14 mouse cellular contexts compared by ENCODE assay signal in the genomic region with DNA sequence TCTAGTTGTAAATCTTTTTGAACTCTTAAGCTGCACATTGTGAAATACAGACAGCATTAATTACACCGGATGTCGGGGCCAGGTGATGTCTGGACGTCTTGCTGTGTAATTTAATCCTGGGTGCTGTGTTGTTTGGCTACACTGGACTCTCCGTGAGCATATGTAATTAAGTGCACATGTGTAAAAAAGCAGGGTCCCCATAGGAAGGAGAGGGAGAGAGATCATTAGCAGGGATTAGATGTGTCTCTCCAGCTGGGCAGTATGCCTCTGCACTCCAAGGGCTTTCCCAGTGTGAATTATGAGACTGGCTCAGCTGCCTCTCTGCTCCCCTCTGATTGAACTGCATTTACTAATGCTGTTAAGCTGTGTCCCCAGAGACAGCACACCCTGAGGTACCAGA.
DNase-seq lines count a peak whose midpoint lies in the region; ATAC-seq and TF ChIP-seq lines count a peak whose summit lies in the region.
"Had no signal": no experiment of that assay in that cellular context is flagged by ENCODE, and none has a peak within 500 bp of the region (broad histone marks: within the 10 kb centered on the region; RNA-seq: fewer than 3 reads in every experiment).

No protein-coding gene starts in this region.

- no peak overlapping the region; the same call in 1 of the 2 replicates for H3K27ac ChIP-seq in midbrain, embryonic 11.5 days (ENCODE audit: low read depth, low read length)
- H3K27ac ChIP-seq in midbrain, embryonic 10.5 days (replicated peaks), result no peak overlapping the region
- peak overlapping the region; percentile 73 for H3K27ac ChIP-seq in hindbrain, embryonic 13.5 days
- peak overlapping the region; percentile 42; the same call in 1 of the 2 replicates for H3K27ac ChIP-seq in midbrain, embryonic 15.5 days
- no peak overlapping the region for H3K27ac ChIP-seq in intestine, embryonic 16.5 days (ENCODE audit: low read length)
- H3K27ac ChIP-seq in heart, adult 2 months, result no peak overlapping the region
- H3K27ac ChIP-seq: liver, embryonic 12.5 days; macrophage had no signal

- no peaks in the 10 kb centered on the region for H3K36me3 ChIP-seq in midbrain, embryonic 11.5 days (ENCODE audit: control insufficient read depth, insufficient read depth, low read length)
- H3K36me3 ChIP-seq in midbrain, embryonic 10.5 days, result no peaks in the 10 kb centered on the region
- H3K36me3 ChIP-seq in hindbrain, embryonic 13.5 days, result no peaks in the 10 kb centered on the region
- H3K36me3 ChIP-seq in midbrain, embryonic 15.5 days (replicated peaks), result no peaks in the 10 kb centered on the region
- H3K36me3 ChIP-seq in intestine, embryonic 16.5 days (ENCODE audit: control insufficient read depth, insufficient read depth, low read length), result no peaks in the 10 kb centered on the region
- H3K36me3 ChIP-seq in heart, adult 2 months (ENCODE audit: control insufficient read depth, insufficient read depth, low read length), result no peaks in the 10 kb centered on the region
- H3K36me3 ChIP-seq: heart, embryonic 12.5 days; liver, embryonic 12.5 days had no signal

- peaks cover 4% of the 10 kb centered on the region; the same call in 1 of the 2 replicates for H3K4me1 ChIP-seq in midbrain, embryonic 11.5 days (ENCODE audit: control insufficient read depth, insufficient read depth, low read length)
- peaks cover 39% of the 10 kb centered on the region for H3K4me1 ChIP-seq in midbrain, embryonic 10.5 days
- peaks cover 56% of the 10 kb centered on the region for H3K4me1 ChIP-seq in hindbrain, embryonic 13.5 days (replicated peaks)
- peaks cover 42% of the 10 kb centered on the region for H3K4me1 ChIP-seq in midbrain, embryonic 15.5 days
- H3K4me1 ChIP-seq in lung, adult 2 months (ENCODE audit: control insufficient read depth, insufficient read depth, low read length), result no peaks in the 10 kb centered on the region
- H3K4me1 ChIP-seq in intestine, embryonic 16.5 days (ENCODE audit: control insufficient read depth, insufficient read depth, low read length), result peaks cover 8% of the 10 kb centered on the region
- H3K4me1 ChIP-seq in heart, adult 2 months (ENCODE audit: control insufficient read depth, insufficient read depth, low read length), result no peaks in the 10 kb centered on the region
- H3K4me1 ChIP-seq: liver, embryonic 12.5 days had no signal

- no peak for TF ChIP-seq EP300 in heart, adult 2 months (IDR thresholded peaks at IDR 0.05; ENCODE audit: insufficient read depth, low read depth, low read length)

- H3K9me3 ChIP-seq in midbrain, embryonic 11.5 days (ENCODE audit: control insufficient read depth, low read length), result no peaks in the 10 kb centered on the region
- H3K9me3 ChIP-seq in midbrain, embryonic 10.5 days (replicated peaks), result no peaks in the 10 kb centered on the region
- H3K9me3 ChIP-seq in hindbrain, embryonic 13.5 days, result no peaks in the 10 kb centered on the region
- no peaks in the 10 kb centered on the region for H3K9me3 ChIP-seq in midbrain, embryonic 15.5 days
- no peaks in the 10 kb centered on the region for H3K9me3 ChIP-seq in intestine, embryonic 16.5 days (ENCODE audit: control insufficient read depth, low read length)
- H3K9me3 ChIP-seq: heart, embryonic 12.5 days; liver, embryonic 12.5 days had no signal

- no peak overlapping the region for H3K9ac ChIP-seq in midbrain, embryonic 11.5 days (ENCODE audit: low read length)
- H3K9ac ChIP-seq in hindbrain, embryonic 13.5 days, result peak overlapping the region; percentile 36; the same call in 1 of the 2 replicates
- no peak overlapping the region for H3K9ac ChIP-seq in midbrain, embryonic 15.5 days
- H3K9ac ChIP-seq in intestine, embryonic 16.5 days (ENCODE audit: low read depth, low read length), result no peak overlapping the region
- no peak overlapping the region for H3K9ac ChIP-seq in heart, adult 2 months (ENCODE audit: low read depth, low read length)
- H3K9ac ChIP-seq: heart, embryonic 12.5 days; liver, embryonic 12.5 days had no signal

- no peak overlapping the region for H3K4me3 ChIP-seq in midbrain, embryonic 11.5 days (ENCODE audit: low read depth, low read length)
- no peak overlapping the region for H3K4me3 ChIP-seq in midbrain, embryonic 10.5 days
- no peak overlapping the region for H3K4me3 ChIP-seq in hindbrain, embryonic 13.5 days
- no peak overlapping the region for H3K4me3 ChIP-seq in midbrain, embryonic 15.5 days
- H3K4me3 ChIP-seq in lung, adult 2 months (replicated peaks; ENCODE audit: extremely low read depth, low read depth, low read length), result no peak overlapping the region
- H3K4me3 ChIP-seq in intestine, embryonic 16.5 days (ENCODE audit: low read length), result no peak overlapping the region
- no peak overlapping the region for H3K4me3 ChIP-seq in heart, adult 2 months
- H3K4me3 ChIP-seq: heart, embryonic 12.5 days; liver, embryonic 12.5 days had no signal

- no peak overlapping the region for H3K4me2 ChIP-seq in midbrain, embryonic 11.5 days
- no peak overlapping the region for H3K4me2 ChIP-seq in hindbrain, embryonic 13.5 days
- no peak overlapping the region for H3K4me2 ChIP-seq in midbrain, embryonic 15.5 days
- no peak overlapping the region for H3K4me2 ChIP-seq in intestine, embryonic 16.5 days (ENCODE audit: low read depth, low read length)
- H3K4me2 ChIP-seq: heart, embryonic 12.5 days; liver, embryonic 12.5 days had no signal

- ATAC-seq in midbrain, embryonic 11.5 days (ENCODE audit: low FRiP score), result peak; percentile 89
- peak; percentile 67 for ATAC-seq in hindbrain, embryonic 13.5 days (ENCODE audit: low FRiP score)
- peak; percentile 74 for ATAC-seq in midbrain, embryonic 15.5 days (replicated peaks)
- ATAC-seq in intestine, embryonic 16.5 days, result no peak
- ATAC-seq: intestine, postnatal 0 days; liver, embryonic 12.5 days had no signal

- WGBS in midbrain, embryonic 11.5 days, result 47% methylated on average over 4 of the region's 4 CpGs
- WGBS in midbrain, embryonic 10.5 days, result 54% methylated on average over 4 of the region's 4 CpGs
- 6% methylated on average over 4 of the region's 4 CpGs for WGBS in hindbrain, embryonic 13.5 days
- 11% methylated on average over 4 of the region's 4 CpGs for WGBS in midbrain, embryonic 15.5 days
- 54% methylated on average over 4 of the region's 4 CpGs for WGBS in lung, adult 2 months
- 36% methylated on average over 4 of the region's 4 CpGs for WGBS in intestine, embryonic 16.5 days
- WGBS in heart, adult 2 months, result 79% methylated on average over 4 of the region's 4 CpGs

- TF ChIP-seq CTCF in lung, adult 2 months (IDR thresholded peaks at IDR 0.05; ENCODE audit: insufficient read depth, low read length), result no peak
- no peak for TF ChIP-seq CTCF in heart, adult 2 months (IDR thresholded peaks at IDR 0.05)

- DNase-seq in midbrain, embryonic 11.5 days (ENCODE audit: low spot score, missing footprints), result no peak
- DNase-seq in midbrain, embryonic 10.5 days (ENCODE audit: low spot score), result no peak
- DNase-seq in spleen, postnatal 36 days (ENCODE audit: low spot score in 2 of 2), result no peak
- DNase-seq in lung, adult 2 months, result no peak
- DNase-seq in heart, adult 2 months, result no peak
- DNase-seq: cerebellum, postnatal 36 days; thymus, postnatal 25 days had no signal

- no peak for TF ChIP-seq POLR2A in lung, adult 2 months (IDR thresholded peaks at IDR 0.05; ENCODE audit: borderline replicate concordance, extremely low read depth, low read depth, low read length)
- TF ChIP-seq POLR2A in heart, adult 2 months (IDR thresholded peaks at IDR 0.05; ENCODE audit: insufficient read depth, low read depth, low read length), result no peak

- intact Hi-C loops in heart, adult 2 months (cut with DNase I), result no loop called here

- no peaks in the 10 kb centered on the region for H3K79me2 ChIP-seq in heart, adult 2 months (replicated peaks; ENCODE audit: control insufficient read depth, insufficient read depth, low read length)

- H3K27me3 ChIP-seq in midbrain, embryonic 11.5 days (ENCODE audit: control insufficient read depth, insufficient read depth, low read length), result no peaks in the 10 kb centered on the region
- no peaks in the 10 kb centered on the region for H3K27me3 ChIP-seq in midbrain, embryonic 10.5 days (ENCODE audit: low read depth, poor library complexity, severe bottlenecking)
- no peaks in the 10 kb centered on the region for H3K27me3 ChIP-seq in hindbrain, embryonic 13.5 days
- H3K27me3 ChIP-seq in midbrain, embryonic 15.5 days (replicated peaks), result no peaks in the 10 kb centered on the region
- H3K27me3 ChIP-seq in intestine, embryonic 16.5 days (replicated peaks; ENCODE audit: control insufficient read depth, insufficient read depth, low read length), result no peaks in the 10 kb centered on the region
- no peaks in the 10 kb centered on the region for H3K27me3 ChIP-seq in heart, adult 2 months (ENCODE audit: control insufficient read depth, insufficient read depth, low read length)
- H3K27me3 ChIP-seq: heart, embryonic 12.5 days; liver, embryonic 12.5 days had no signal

Comparison
In these comparisons a context has a peak if more than half of its experiments do, and no peak if none do; other contexts are left out.
1. H3K27ac ChIP-seq: peak in hindbrain, embryonic 13.5 days (single experiment) and midbrain, embryonic 15.5 days (single experiment); none in midbrain, embryonic 11.5 days (single experiment), midbrain, embryonic 10.5 days (single experiment), intestine, embryonic 16.5 days (single experiment) and heart, adult 2 months (single experiment).